Mouse (Mus musculus) lung, embryonic 15.5 days (tissue): Measurements from ENCODE around the gene Tmem131l. TPM values are rescaled to one million over a fixed set of nuclear protein-coding genes. Genes with fewer than 3 reads are reported as not detected.

Experiments used
- ATAC-seq: fragments of 200-750 bp; cut with Nextera tagmentation; 2 replicates; pipeline ENCODE4 v1.8.0; 2017; ENCODE audit warnings: moderate number of reproducible peaks, borderline replicate concordance; ENCODE audit not compliant: low FRiP score, low TSS enrichment; ENCODE audit errors: extremely low read depth
- H3K27ac ChIP-seq: fragments of 300-500 bp; sonication (generic); 2 replicates; pipeline ENCODE4 v1.5.1; 2015; ENCODE audit warnings: moderate library complexity, mild to moderate bottlenecking, inconsistent platforms
- H3K27me3 ChIP-seq: fragments of 300-500 bp; sonication (generic); 2 replicates; pipeline ENCODE4 v1.6.1; 2015; ENCODE audit warnings: inconsistent platforms
- H3K36me3 ChIP-seq: fragments of 300-500 bp; sonication (generic); 2 replicates; pipeline ENCODE4 v1.6.1; 2015; ENCODE audit warnings: inconsistent platforms
- H3K4me1 ChIP-seq: fragments of 300-500 bp; sonication (generic); 2 replicates; pipeline ENCODE4 v1.6.1; 2015; ENCODE audit warnings: inconsistent platforms
- H3K4me2 ChIP-seq: fragments of 300-500 bp; sonication (generic); 2 replicates; pipeline ENCODE4 v1.6.1; 2015; ENCODE audit warnings: inconsistent platforms, mild to moderate bottlenecking, moderate library complexity
- H3K4me3 ChIP-seq: fragments of 300-500 bp; sonication (generic); 2 replicates; pipeline ENCODE4 v1.5.1; 2015; ENCODE audit warnings: mild to moderate bottlenecking, inconsistent platforms
- H3K9ac ChIP-seq: fragments of 300-500 bp; sonication (generic); 2 replicates; pipeline ENCODE4 v1.6.1; 2015; ENCODE audit warnings: inconsistent platforms
- H3K9me3 ChIP-seq: fragments of 300-500 bp; sonication (generic); 2 replicates; pipeline ENCODE4 v1.6.1; 2016; ENCODE audit warnings: inconsistent platforms
- WGBS: fragments of 180-500 bp; shearing (Covaris S2); methylation state at CpG from one replicate; pipeline ENCODE4 v1.1.7; 2015; 5-methylcytosine and 5-hydroxymethylcytosine counted together
- polyA plus RNA-seq: library from polyadenylated mRNA; unstranded; fragments of >200 nt; fragmentation: Nextera tagmentation; extraction: Ambion mirVana; gene quantifications from 2 replicates; pipeline ENCODE4 v1.2.1, GENCODE M21; 2015

Gene Tmem131l
- polyA plus RNA-seq, 1 experiment from 2014 or later = 55.9 TPM

DNA sequence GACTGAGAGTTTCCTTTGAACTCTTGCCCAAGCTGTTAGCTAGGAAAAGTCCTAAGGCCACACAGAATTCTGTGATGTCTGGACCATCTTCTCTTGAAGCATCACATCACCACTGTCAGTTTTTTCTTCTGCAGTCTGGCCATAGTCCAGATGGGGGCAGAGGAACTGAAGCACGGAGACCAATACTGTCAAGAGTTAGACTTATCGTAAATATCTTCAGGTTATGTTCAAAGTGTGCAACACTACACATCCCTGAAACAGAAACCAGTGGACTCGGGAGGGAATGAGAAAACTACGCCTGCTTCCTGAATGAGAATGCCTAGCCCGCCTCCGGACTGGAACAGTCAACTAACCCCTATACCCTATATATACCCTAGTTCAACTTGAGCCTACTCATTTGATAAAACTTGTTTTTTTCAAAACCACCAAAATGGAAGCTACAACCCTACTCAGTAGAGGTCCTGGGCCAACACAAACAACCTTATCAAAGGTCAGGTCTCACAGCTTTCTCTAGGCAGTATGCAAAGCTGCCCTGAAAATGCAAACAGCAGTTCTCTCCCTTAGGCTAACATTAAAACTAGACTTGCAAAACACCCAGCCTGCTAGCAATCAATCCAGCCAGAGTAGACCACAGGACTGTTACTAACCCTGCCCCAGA, 37.4 kb downstream of the Tmem131l start:
- Histone ChIP-seq H3K4me2 (no peak overlapping the region), H3K9ac (no peak overlapping the region), H3K27ac (no peak overlapping the region), H3K9me3 (no peaks in the 10 kb centered on the region), H3K36me3 (no peaks in the 10 kb centered on the region), H3K4me1 (peaks cover 15% of the 10 kb centered on the region; the same call in 1 of the 2 replicates), H3K27me3 (no peaks in the 10 kb centered on the region), H3K4me3 (no peak overlapping the region)
- peak; percentile 27; the same call in 1 of the 2 replicates for ATAC-seq
- WGBS = 68% methylated on average over 6 of the region's 6 CpGs

DNA sequence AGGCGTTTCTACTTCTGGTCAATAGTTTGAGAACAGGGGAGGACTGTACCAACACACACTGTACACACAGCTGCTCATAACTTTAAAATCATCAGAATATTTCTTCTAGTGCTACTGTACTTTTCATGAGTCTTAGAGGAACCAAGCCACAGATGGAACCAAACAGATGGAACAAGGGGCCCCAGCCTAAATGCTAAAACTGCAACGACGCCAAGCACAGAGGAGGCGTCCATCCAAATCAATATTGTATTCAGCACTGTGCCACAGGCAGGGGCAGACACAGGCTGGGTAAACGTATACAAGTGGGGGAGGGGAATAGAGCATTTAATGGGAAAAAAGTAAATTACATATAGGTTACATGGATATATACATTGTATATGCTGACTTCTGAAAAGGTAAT, 42.4 kb downstream of the Tmem131l start:
- H3K4me1 ChIP-seq = peaks cover 35% of the 10 kb centered on the region
- no peak overlapping the region for H3K9ac ChIP-seq
- no peaks in the 10 kb centered on the region for H3K27me3 ChIP-seq
- H3K9me3 ChIP-seq = no peaks in the 10 kb centered on the region
- whole genome bisulfite sequencing = 58% methylated on average over 5 of the region's 5 CpGs
- H3K36me3 ChIP-seq = no peaks in the 10 kb centered on the region
- no peak overlapping the region for H3K27ac ChIP-seq
- H3K4me3 ChIP-seq = no peak overlapping the region
- no peak for ATAC-seq
- no peak overlapping the region for H3K4me2 ChIP-seq

DNA sequence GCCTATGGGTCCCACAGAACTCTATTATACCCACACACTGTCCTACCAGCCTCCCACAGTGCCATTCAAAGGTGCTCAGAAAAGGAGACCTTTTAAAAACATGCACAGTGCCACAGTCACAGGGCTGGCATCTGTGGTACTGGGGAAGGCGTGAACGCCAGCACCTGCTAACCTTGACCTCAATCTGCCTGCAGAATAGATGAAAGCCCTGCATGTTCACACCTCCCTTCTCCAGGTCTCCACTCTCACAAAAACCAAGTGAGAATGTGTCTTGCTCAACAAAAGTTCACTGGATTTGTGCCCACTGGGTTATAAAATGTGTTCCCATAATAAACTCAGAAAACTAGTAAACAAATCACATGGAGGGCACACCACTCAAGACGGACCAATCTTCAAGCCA, 42.9 kb downstream of the Tmem131l start:
- H3K27me3 ChIP-seq = no peaks in the 10 kb centered on the region
- H3K27ac ChIP-seq = no peak overlapping the region
- no peak overlapping the region for H3K4me2 ChIP-seq
- 85% methylated on average over 3 of the region's 3 CpGs for WGBS
- peaks cover 34% of the 10 kb centered on the region for H3K4me1 ChIP-seq
- no peak for ATAC-seq
- H3K36me3 ChIP-seq = no peaks in the 10 kb centered on the region
- no peak overlapping the region for H3K9ac ChIP-seq
- no peaks in the 10 kb centered on the region for H3K9me3 ChIP-seq
- H3K4me3 ChIP-seq = no peak overlapping the region

DNA sequence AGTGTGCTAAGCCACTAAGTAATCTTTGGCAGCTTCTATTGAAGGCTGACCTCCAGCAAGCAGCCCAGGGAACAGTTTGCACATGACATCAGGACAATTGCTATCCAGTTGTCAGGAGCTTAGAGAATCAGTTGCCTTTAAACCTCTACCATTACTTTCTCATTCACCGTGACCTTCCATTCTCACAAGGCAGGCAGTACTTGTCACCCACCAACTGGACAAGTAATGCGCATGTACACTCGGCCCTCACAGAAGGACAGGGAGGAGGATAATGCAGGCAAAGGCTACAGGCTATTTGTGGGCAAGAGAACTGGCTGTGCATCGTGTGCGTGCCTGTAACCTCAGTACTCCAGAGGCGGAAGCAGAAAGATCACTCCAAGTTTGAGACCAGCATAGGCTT, 43.9 kb downstream of the Tmem131l start:
- 86% methylated on average over 6 of the region's 6 CpGs for WGBS
- no peak for ATAC-seq
- Histone ChIP-seq H3K4me3 (no peak overlapping the region), H3K27me3 (no peaks in the 10 kb centered on the region), H3K4me2 (no peak overlapping the region), H3K4me1 (peaks cover 34% of the 10 kb centered on the region), H3K9ac (no peak overlapping the region), H3K36me3 (no peaks in the 10 kb centered on the region), H3K27ac (no peak overlapping the region), H3K9me3 (no peaks in the 10 kb centered on the region)

DNA sequence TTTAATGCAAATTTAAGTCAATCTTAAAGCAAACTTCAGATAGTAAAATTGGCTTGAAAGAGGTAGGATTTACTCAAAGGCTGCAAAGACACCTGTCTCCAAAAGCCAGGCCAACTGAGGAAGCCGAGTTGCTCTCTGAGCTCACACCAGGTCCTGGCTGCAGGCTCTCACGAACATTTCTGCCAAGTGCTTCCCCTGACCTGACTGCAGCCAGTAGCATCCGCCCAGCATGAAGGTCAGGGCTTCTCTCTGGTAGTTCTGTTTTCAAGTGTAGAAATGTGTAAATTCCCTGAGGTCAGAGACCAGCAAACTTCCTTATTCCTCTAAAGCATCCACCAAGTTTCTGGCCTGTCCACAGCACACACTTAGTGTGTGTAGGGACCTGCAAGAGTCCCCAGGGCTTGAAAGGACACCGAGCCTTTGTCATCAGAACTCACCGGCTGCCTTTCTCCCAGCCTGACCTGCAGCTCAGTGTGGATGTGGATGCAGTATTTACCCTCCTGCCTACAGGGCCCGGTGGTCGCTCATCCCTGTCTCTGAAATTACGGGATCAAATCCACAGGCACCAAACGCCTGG, 44.6 kb downstream of the Tmem131l start:
- no peak for ATAC-seq
- H3K4me1 ChIP-seq = peaks cover 34% of the 10 kb centered on the region
- H3K9ac ChIP-seq = no peak overlapping the region
- 64% methylated on average over 9 of the region's 9 CpGs for WGBS
- no peak overlapping the region for H3K4me2 ChIP-seq
- no peak overlapping the region for H3K4me3 ChIP-seq
- H3K27ac ChIP-seq = no peak overlapping the region
- H3K36me3 ChIP-seq = no peaks in the 10 kb centered on the region
- H3K27me3 ChIP-seq = no peaks in the 10 kb centered on the region
- H3K9me3 ChIP-seq = no peaks in the 10 kb centered on the region

DNA sequence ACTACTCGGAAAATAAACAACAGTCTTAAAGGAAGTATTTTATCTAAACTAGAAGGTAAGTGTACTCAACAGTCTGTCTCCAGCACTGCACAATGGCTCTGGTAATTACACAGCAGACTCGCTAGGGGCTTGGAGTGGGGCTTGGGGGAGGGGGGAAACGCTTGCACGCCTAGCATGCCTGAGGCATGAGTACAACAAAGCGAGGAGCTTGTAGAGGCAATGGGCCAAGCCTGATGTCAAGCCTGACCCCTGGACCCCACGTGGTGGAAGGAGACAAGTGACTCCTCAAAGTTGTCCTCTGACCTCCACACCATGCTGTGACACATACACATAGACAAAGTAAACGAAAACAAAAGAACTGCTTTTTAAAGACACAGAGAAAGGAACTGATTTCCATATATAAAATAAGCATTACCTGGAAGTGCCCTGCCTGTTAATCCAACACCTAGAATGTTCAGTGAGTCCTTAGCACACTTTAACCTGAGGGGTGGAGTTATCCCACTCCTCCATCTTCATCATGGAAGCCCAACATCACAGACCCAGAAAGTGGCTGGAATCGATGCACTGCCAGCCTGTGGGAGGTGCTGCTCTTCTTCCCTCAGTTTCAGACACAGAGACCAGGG, 45.6 kb downstream of the Tmem131l start:
- Histone ChIP-seq H3K4me1 (peaks cover 40% of the 10 kb centered on the region), H3K27me3 (no peaks in the 10 kb centered on the region), H3K36me3 (no peaks in the 10 kb centered on the region), H3K27ac (no peak overlapping the region), H3K4me2 (no peak overlapping the region), H3K4me3 (no peak overlapping the region), H3K9me3 (no peaks in the 10 kb centered on the region), H3K9ac (no peak overlapping the region)
- WGBS = 21% methylated on average over 8 of the region's 8 CpGs
- peak; percentile 72 for ATAC-seq

DNA sequence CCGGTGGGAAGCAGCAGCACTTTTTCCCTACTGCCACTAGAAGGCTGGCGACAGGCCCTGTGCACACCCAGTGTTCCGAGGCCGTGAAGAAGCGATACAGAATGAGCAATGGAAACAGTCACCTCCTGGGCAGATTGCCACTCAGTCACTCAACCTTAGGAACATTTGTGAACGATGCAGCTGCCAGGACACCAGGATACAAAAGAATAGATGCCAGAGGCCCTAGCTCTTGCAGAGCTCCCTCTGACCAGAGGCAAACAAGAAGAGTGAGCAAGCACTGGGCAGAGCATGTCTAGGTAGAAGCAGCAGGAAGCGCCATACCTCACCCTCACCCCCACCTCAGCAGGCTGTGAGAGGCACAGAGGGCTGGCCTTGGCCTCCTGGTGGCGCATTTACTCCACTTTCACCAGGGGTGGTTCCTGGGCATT, 46.9 kb downstream of the Tmem131l start:
- H3K27ac ChIP-seq = peak overlapping the region; percentile 34; the same call in 1 of the 2 replicates
- ATAC-seq = no peak
- WGBS = 60% methylated on average over 8 of the region's 8 CpGs

DNA sequence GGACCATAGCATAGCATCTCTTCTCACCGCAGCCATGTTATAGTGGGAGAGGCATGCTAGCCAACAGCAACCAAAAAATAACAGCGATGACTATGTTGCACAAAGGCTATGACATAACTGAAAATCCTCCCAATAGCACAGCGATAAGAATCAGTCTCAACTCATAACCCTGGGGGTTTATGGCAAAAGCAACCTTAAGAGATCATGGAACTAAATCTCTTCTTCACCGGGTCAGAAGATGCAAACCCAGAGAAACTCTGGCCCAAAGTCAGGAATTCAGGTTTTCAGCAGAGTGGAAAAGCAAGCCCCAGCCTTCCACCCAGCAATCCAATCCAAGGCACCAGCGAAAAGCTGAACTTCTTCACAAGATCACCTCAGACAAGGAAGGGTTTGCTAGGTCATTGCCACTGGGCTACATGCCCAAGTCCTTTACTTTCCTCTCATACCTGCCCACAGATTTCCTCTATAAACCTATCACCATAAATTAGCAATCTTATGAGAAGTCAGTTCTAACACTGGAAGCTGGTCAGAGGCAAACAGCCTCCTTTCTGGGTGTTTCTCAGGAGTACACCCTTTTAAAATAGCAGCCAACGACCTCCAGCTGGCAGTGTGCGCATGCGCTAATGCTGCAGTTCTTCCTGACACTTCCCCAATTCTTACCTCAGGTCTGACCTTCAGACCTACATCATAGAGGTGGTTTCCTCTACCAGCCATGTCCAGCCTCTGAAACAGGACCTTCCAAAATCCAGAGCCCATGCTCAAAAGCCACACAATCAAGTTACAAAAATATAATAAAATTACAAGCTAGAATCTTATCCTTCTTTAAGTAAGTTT, 48.1 kb downstream of the Tmem131l start:
- Histone ChIP-seq H3K36me3 (no peaks in the 10 kb centered on the region), H3K4me2 (no peak overlapping the region), H3K4me1 (peaks cover 54% of the 10 kb centered on the region), H3K27ac (no peak overlapping the region), H3K9me3 (no peaks in the 10 kb centered on the region), H3K9ac (no peak overlapping the region), H3K27me3 (no peaks in the 10 kb centered on the region), H3K4me3 (no peak overlapping the region)
- WGBS = 86% methylated on average over 8 of the region's 8 CpGs
- ATAC-seq = no peak

More for the DNA sequence above, 46.9 kb downstream of the Tmem131l start:
- Histone ChIP-seq H3K9me3 (no peaks in the 10 kb centered on the region), H3K4me3 (no peak overlapping the region), H3K4me1 (peaks cover 50% of the 10 kb centered on the region), H3K27me3 (no peaks in the 10 kb centered on the region), H3K36me3 (no peaks in the 10 kb centered on the region), H3K9ac (no peak overlapping the region), H3K4me2 (no peak overlapping the region)

DNA sequence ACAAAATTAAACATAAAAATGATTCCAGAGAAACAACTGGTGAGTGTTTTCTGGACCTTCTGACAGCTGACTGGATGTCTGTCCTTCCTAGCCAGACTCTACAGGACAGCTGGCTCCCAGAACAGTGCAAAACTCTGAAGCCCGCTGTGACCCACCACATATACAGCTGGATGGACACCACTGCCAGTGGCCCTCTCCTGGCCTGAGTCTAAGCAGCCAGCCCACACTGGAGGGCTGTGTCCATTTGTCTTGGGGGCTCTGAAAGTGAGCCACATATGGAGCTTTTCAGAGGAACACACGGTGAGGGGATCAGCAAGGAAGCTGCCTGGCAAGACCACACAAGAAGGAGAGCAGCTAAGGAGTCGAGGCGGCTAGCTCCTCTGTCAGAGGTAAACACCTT, 51.8 kb downstream of the Tmem131l start:
- H3K27me3 ChIP-seq = no peaks in the 10 kb centered on the region
- H3K9me3 ChIP-seq = no peaks in the 10 kb centered on the region
- ATAC-seq = peak; percentile 33; the same call in 1 of the 2 replicates
- no peaks in the 10 kb centered on the region for H3K36me3 ChIP-seq
- WGBS = 10% methylated on average over 4 of the region's 4 CpGs
- no peak overlapping the region for H3K4me3 ChIP-seq
- H3K9ac ChIP-seq = no peak overlapping the region
- H3K27ac ChIP-seq = no peak overlapping the region
- peaks cover 40% of the 10 kb centered on the region for H3K4me1 ChIP-seq
- H3K4me2 ChIP-seq = no peak overlapping the region; the same call in 1 of the 2 replicates

DNA sequence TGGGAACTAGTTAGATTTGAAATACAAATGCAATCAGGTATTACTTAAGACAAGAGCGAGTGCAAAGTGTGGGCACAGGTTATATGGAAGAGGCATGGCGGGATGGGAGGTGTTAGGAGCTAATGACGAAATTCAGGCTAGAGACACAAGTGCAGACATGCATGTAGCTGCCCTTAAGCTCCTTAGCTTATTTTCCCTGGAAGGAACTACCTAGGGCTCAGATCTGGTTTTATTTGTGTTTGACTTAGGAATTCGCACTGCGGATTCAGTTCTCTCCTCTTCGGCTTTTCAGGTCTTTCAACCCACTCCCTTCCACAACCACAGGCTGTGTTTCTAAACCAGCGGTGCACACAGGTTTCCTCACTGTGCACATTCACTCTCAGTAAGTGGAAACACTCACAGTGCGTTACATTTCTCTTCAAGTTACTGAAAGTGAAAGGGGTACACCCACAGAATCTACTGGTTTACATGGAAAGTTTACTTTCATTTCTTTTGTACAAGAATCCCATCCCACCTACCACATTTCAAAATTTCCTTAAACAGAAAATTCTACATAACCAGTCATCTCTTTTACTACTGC, 52.4 kb downstream of the Tmem131l start:
- no peak for ATAC-seq
- no peak overlapping the region for H3K9ac ChIP-seq
- 71% methylated on average over 8 of the region's 8 CpGs for WGBS
- H3K4me3 ChIP-seq = no peak overlapping the region
- no peaks in the 10 kb centered on the region for H3K27me3 ChIP-seq
- H3K36me3 ChIP-seq = no peaks in the 10 kb centered on the region
- no peaks in the 10 kb centered on the region for H3K9me3 ChIP-seq
- H3K27ac ChIP-seq = no peak overlapping the region
- no peak overlapping the region for H3K4me2 ChIP-seq
- H3K4me1 ChIP-seq = peaks cover 34% of the 10 kb centered on the region

DNA sequence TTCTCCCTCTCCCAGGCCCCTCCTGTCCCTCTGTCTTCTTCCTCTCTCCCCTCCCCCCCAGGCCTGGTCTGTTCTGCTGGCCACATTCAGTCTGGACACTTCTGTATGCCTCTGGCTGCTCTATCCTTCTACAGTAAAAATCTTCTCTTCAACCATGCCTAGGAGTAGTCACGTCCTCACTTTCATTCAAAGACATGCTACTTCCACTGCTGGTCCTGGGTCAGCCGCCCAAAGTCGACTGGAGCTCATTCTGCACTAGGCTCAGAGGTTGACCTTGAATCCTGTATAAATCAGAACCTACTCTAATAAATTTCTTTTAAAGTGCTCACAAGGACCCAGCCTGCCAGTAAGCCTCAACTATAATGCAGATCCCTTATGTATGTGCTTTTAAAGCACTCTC, 53.2 kb downstream of the Tmem131l start:
- H3K4me1 ChIP-seq = peaks cover 34% of the 10 kb centered on the region
- WGBS = 67% methylated on average over 3 of the region's 3 CpGs
- H3K36me3 ChIP-seq = no peaks in the 10 kb centered on the region
- no peak overlapping the region for H3K27ac ChIP-seq
- ATAC-seq = no peak
- no peak overlapping the region for H3K9ac ChIP-seq
- no peaks in the 10 kb centered on the region for H3K27me3 ChIP-seq
- H3K4me2 ChIP-seq = no peak overlapping the region
- H3K4me3 ChIP-seq = no peak overlapping the region
- no peaks in the 10 kb centered on the region for H3K9me3 ChIP-seq
